In genomic region chr1:40085403-40086182, GRCm38 (mm10) we compare ENCODE assay signal across 8 mouse cellular contexts. TPM values are rescaled to one million over a fixed set of nuclear protein-coding genes. Genes with fewer than 3 reads are reported as not detected.
DNase-seq lines count a peak whose midpoint lies in the region; ATAC-seq and TF ChIP-seq lines count a peak whose summit lies in the region.

No protein-coding gene starts in this region.

- no peaks in the 10 kb centered on the region for H3K27me3 ChIP-seq in forebrain, postnatal 0 days (ENCODE audit: insufficient read depth, low read length)
- H3K27me3 ChIP-seq in liver, postnatal 0 days (ENCODE audit: insufficient read depth, low read length) = no peaks in the 10 kb centered on the region
- H3K27me3 ChIP-seq in neural tube, embryonic 13.5 days = peaks cover 2% of the 10 kb centered on the region; the same call in 1 of the 2 replicates

- H3K9ac ChIP-seq in ES-E14 (ENCODE audit: insufficient read depth, low read depth, low read length, poor library complexity, severe bottlenecking) = no peak overlapping the region
- H3K9ac ChIP-seq in forebrain, postnatal 0 days = peak overlapping the region; percentile 62
- peak overlapping the region; percentile 59 for H3K9ac ChIP-seq in liver, postnatal 0 days (replicated peaks)
- peak overlapping the region; percentile 78 for H3K9ac ChIP-seq in neural tube, embryonic 13.5 days

- 3% methylated on average over 25 of the region's 25 CpGs for WGBS in forebrain, postnatal 0 days
- WGBS in liver, postnatal 0 days (ENCODE audit: insufficient replicate concordance) = 2% methylated on average over 25 of the region's 25 CpGs
- 5% methylated on average over 25 of the region's 25 CpGs for WGBS in neural tube, embryonic 13.5 days

- H3K4me2 ChIP-seq in forebrain, postnatal 0 days (ENCODE audit: low read depth) = peak overlapping the region; percentile 69
- peak overlapping the region; percentile 80 for H3K4me2 ChIP-seq in liver, postnatal 0 days (ENCODE audit: low read depth, low read length)
- H3K4me2 ChIP-seq in neural tube, embryonic 13.5 days = peak overlapping the region; percentile 84

- peak; percentile 44 for TF ChIP-seq CTCF in forebrain, postnatal 0 days (IDR thresholded peaks at IDR 0.05; ENCODE audit: low read depth)
- 0 out of 2 replicates have a peak, but pooled peaks have one; percentile 10 for TF ChIP-seq CTCF in liver, postnatal 0 days (IDR thresholded peaks at IDR 0.05; ENCODE audit: low read depth)

- peak; percentile 90 for ATAC-seq in forebrain, postnatal 0 days
- ATAC-seq in liver, postnatal 0 days = peak; percentile 81
- peak; percentile 84 for ATAC-seq in neural tube, embryonic 13.5 days (ENCODE audit: low read depth)

- H3K9me3 ChIP-seq in ES-E14 (ENCODE audit: control insufficient read depth, insufficient read depth, low read depth, low read length) = no peaks in the 10 kb centered on the region
- no peaks in the 10 kb centered on the region for H3K9me3 ChIP-seq in forebrain, postnatal 0 days (ENCODE audit: low read length)
- H3K9me3 ChIP-seq in liver, postnatal 0 days (ENCODE audit: low read length) = no peaks in the 10 kb centered on the region
- no peaks in the 10 kb centered on the region for H3K9me3 ChIP-seq in neural tube, embryonic 13.5 days

- TF ChIP-seq EP300 in liver, postnatal 0 days (IDR thresholded peaks at IDR 0.05; ENCODE audit: low read depth) = peak; percentile 31; the same call in 1 of the 2 replicates

- H3K4me3 ChIP-seq in ES-E14 (ENCODE audit: insufficient read depth in 1 of 2, low read depth in 1 of 2, low read length in 2 of 2, poor library complexity in 1 of 2, severe bottlenecking in 1 of 2) = peak overlapping the region in 1 of 2 experiments; percentile 15; a peak in 1 of 4 replicates
- peak overlapping the region; percentile 44 for H3K4me3 ChIP-seq in forebrain, postnatal 0 days (ENCODE audit: low read depth, low read length)
- peak overlapping the region; percentile 45 for H3K4me3 ChIP-seq in liver, postnatal 0 days (ENCODE audit: low read depth, low read length)
- peak overlapping the region; percentile 49 for H3K4me3 ChIP-seq in neural tube, embryonic 13.5 days

- in situ Hi-C loops in ES-E14 (cut with MboI; ENCODE audit: low sequenced_read_pairs in 2 of 2, unreplicated experiment in 2 of 2) = no loop called here

- H3K4me1 ChIP-seq in ES-E14 (ENCODE audit: control insufficient read depth in 2 of 2, insufficient read depth in 2 of 2, low read length in 2 of 2, poor library complexity in 1 of 2) = peaks cover 0 to 2% of the 10 kb centered on the region in 2 experiments; a peak in 1 of 4 replicates
- peaks cover 6% of the 10 kb centered on the region; the same call in 1 of the 2 replicates for H3K4me1 ChIP-seq in forebrain, postnatal 0 days (ENCODE audit: insufficient read depth)
- H3K4me1 ChIP-seq in liver, postnatal 0 days (ENCODE audit: insufficient read depth) = peaks cover 16% of the 10 kb centered on the region
- peaks cover 17% of the 10 kb centered on the region for H3K4me1 ChIP-seq in neural tube, embryonic 13.5 days (replicated peaks)

- H3K36me3 ChIP-seq in ES-E14 (ENCODE audit: control insufficient read depth, insufficient read depth, low read length, poor library complexity, severe bottlenecking) = no peaks in the 10 kb centered on the region
- H3K36me3 ChIP-seq in forebrain, postnatal 0 days (ENCODE audit: insufficient read depth) = no peaks in the 10 kb centered on the region
- no peaks in the 10 kb centered on the region for H3K36me3 ChIP-seq in liver, postnatal 0 days (replicated peaks; ENCODE audit: insufficient read depth, low read length)
- no peaks in the 10 kb centered on the region for H3K36me3 ChIP-seq in neural tube, embryonic 13.5 days

- DNase-seq in ES-E14 (ENCODE audit: low read depth, low spot score) = peak; percentile 44
- DNase-seq in cerebellum, adult 18-20 months = peak; percentile 80 to 88
- DNase-seq in forebrain, postnatal 0 days = peak; percentile 87
- peak; percentile 67 for DNase-seq in heart, postnatal 4 days
- DNase-seq in layer of hippocampus, adult 18-20 months (ENCODE audit: low spot score in 2 of 2) = peak; percentile 61 to 88
- DNase-seq in liver, postnatal 0 days = peak; percentile 78
- peak; percentile 60 for DNase-seq in testis, postnatal 10 days (ENCODE audit: low spot score)

- no peak overlapping the region for H3K27ac ChIP-seq in ES-E14 (ENCODE audit: insufficient read depth, low read depth, low read length, poor library complexity, severe bottlenecking)
- H3K27ac ChIP-seq in forebrain, postnatal 0 days (ENCODE audit: low read depth, low read length) = peak overlapping the region; percentile 35; the same call in 1 of the 2 replicates
- H3K27ac ChIP-seq in liver, postnatal 0 days (ENCODE audit: low read depth) = peak overlapping the region; percentile 65
- no peak overlapping the region for H3K27ac ChIP-seq in neural tube, embryonic 13.5 days (replicated peaks)

TF ChIP-seq in ES-E14, 5 proteins besides CTCF, POLR2A, EP300 and RAD21:
- TF ChIP-seq MAFK (IDR thresholded peaks at IDR 0.05; ENCODE audit: insufficient read depth, low read depth, low read length) (no peak), ZNF384 (IDR thresholded peaks at IDR 0.05; ENCODE audit: low read depth, low read length) (no peak), CHD2 (IDR thresholded peaks at IDR 0.05; ENCODE audit: low read depth, low read length) (no peak), HCFC1 (IDR thresholded peaks at IDR 0.05; ENCODE audit: borderline replicate concordance, insufficient read depth, low read length) (no peak), ZC3H11A (IDR thresholded peaks at IDR 0.05; ENCODE audit: borderline replicate concordance, low read depth, low read length) (no peak)

RNA-seq across cellular contexts. Expression of gene Il1r2, which starts 11.7 kb away (rescaled TPM):
- total RNA-seq in ES-E14 (2012; rRNA removed) = 2.6 and 2.9 TPM in 2 replicates
- 1.3 TPM in 1 of 2 replicates, not detected in the other for total RNA-seq in forebrain, postnatal 0 days (2014; rRNA removed)
- 0.70 and 0.79 TPM in 2 replicates for polyA plus RNA-seq in forebrain, postnatal 0 days (2015; fragmentation: Nextera tagmentation; extraction: Ambion mirVana)
- total RNA-seq in heart, postnatal 4 days (2021) = not detected
- total RNA-seq in layer of hippocampus, adult 18-20 months (2021) = not detected
- polyA plus RNA-seq in liver, postnatal 0 days (2015; fragmentation: Nextera tagmentation; extraction: Ambion mirVana) = 2.7 and 3.4 TPM in 2 replicates
- 0.31 and 0.39 TPM in 2 replicates for polyA plus RNA-seq in neural tube, embryonic 13.5 days (2015; fragmentation: Nextera tagmentation; extraction: Ambion mirVana)

Comparison
In these comparisons a context has a peak if more than half of its experiments do, and no peak if none do; other contexts are left out.
1. H3K27ac ChIP-seq: peak in forebrain, postnatal 0 days (single experiment) and liver, postnatal 0 days (single experiment); none in ES-E14 (single experiment) and neural tube, embryonic 13.5 days (single experiment).
2. Peak in every context shown above with its lines, with median percentiles within 50 percentile points of each other: DNase-seq, ATAC-seq and H3K4me2 ChIP-seq.